Mouse (Mus musculus) E14TG2a.4 (cell line): Measurements from ENCODE around the gene Ehbp1.

Source experiments
- H3K27me3 ChIP-seq: 2 replicates; pipeline ENCODE4 v1.6.1; 2014; ENCODE audit warnings: low read length, control low read depth; ENCODE audit not compliant: insufficient read depth
- H3K36me3 ChIP-seq: 2 replicates; pipeline ENCODE4 v1.6.1; 2014; ENCODE audit warnings: low read length, control low read depth; ENCODE audit not compliant: insufficient read depth
- H3K4me1 ChIP-seq: replicated peaks from 2 replicates; pipeline ENCODE4 v1.6.1; 2014; ENCODE audit warnings: low read depth, low read length, control low read depth
- H3K4me3 ChIP-seq: replicated peaks from 2 replicates; pipeline ENCODE4 v1.5.1; 2014; ENCODE audit warnings: mild to moderate bottlenecking, low read length
- H3K9me3 ChIP-seq: 2 replicates; pipeline ENCODE4 v1.6.1; 2014; ENCODE audit warnings: low read length, control low read depth
- CTCF ChIP-seq: conservative IDR thresholded peaks from 2 replicates; pipeline ENCODE4 v1.5.1; 2014; ENCODE audit warnings: low read length
- NANOG ChIP-seq: IDR thresholded peaks from 2 replicates; pipeline ENCODE4 v1.6.1; 2014; ENCODE audit warnings: borderline replicate concordance, low read length, mixed read lengths
- POU5F1 ChIP-seq: IDR thresholded peaks from 2 replicates; pipeline ENCODE4 v1.6.1; 2014; ENCODE audit warnings: low read length, borderline replicate concordance

Gene Ehbp1

DNA sequence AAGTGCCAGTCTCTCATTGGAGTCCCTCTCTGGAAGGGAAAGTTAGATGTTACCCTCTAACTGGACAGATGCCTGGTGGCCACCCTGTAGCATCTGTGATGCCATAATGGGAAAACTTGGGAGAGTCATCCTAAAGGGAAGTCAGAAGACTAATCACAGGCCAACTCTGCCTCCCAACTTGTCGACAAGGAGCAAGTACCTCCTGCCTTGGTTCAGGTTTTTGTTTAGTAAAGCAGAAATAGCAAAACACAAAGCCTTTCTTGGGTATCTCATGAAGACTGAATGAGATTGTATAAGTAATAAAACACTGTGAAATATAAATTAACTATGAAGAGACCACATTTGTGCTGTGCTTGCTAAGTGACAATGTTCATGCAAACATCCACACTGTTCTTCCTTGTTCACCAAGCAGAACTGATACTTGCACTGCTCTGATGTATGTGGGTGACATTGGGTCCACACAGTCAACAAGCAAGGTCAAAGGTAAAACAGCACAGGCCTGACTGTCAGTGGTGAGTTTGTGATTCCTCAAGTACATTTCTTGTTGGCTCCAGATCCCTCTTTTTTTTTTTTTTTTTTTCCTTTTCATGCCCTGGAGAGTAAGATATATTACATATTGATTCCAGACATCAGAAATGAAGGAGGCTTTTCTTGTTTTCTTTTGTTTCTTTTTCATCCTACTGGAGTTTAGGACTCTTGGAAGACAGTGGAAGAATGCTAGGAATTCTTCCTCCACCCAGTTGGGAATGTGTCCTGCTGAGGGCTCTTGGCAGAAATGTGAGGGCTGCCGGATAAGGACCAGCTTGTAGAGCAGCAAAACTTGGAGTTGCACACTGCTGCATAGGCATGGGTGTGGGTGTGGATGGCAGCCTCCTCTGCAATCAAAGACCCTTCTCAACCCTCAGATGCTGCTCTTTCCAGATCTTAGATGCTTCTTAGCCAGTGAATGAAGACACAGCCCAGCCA lies at the start of gene Ehbp1:
Ehbp1 (minus strand) TSS at position 51 of the 966 bp plus-strand sequence.
- H3K4me1 ChIP-seq, result peaks cover 4% of the 10 kb centered on the region
- peaks cover 24% of the 10 kb centered on the region for H3K9me3 ChIP-seq
- H3K27me3 ChIP-seq, result no peaks in the 10 kb centered on the region
- H3K36me3 ChIP-seq, result no peaks in the 10 kb centered on the region
- TF ChIP-seq NANOG (no peak), CTCF (no peak), POU5F1 (no peak)
- no peak within 1 kb of the TSS for H3K4me3 ChIP-seq

DNA sequence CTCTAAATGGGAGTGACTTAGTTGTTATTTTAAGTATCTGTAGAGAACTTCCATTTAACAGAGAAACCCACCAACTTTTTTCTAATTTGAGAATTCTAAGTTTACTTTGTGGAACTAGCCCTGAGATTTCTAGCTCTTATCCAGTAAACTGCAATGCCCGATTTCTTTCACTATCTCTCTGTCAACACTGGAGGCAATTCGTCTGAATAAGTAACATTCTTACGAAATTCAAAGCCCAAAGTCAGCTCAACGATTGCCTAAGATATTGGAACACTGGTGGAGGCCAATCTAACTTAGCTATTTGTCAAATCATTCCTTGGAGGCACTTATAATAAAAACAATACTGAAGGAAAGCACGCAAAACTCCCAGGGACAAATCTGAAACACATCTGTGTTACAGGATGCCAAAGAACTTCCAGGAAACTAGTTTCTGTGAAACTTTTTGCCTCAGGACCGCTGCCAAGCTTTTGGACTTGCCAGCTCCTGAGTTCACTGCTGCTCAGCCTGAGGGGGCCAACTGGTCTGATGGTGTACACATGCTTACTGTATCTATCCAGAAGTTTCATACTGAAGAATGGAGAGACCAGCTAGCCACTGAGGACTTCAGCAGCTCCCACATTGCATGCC lies 45.5 kb upstream of the Ehbp1 start:
- Histone ChIP-seq H3K4me3 (no peak overlapping the region), H3K4me1 (no peaks in the 10 kb centered on the region), H3K36me3 (no peaks in the 10 kb centered on the region), H3K27me3 (no peaks in the 10 kb centered on the region), H3K9me3 (no peaks in the 10 kb centered on the region)
- TF ChIP-seq NANOG, result no peak
- no peak for TF ChIP-seq POU5F1
- TF ChIP-seq CTCF, result no peak

GRCm38 (mm10) chr11:22383532-22383931 lies 41.4 kb upstream of the Ehbp1 start:
- no peak for TF ChIP-seq CTCF
- no peak for TF ChIP-seq NANOG
- no peak for TF ChIP-seq POU5F1
- no peak overlapping the region for H3K4me3 ChIP-seq
- no peaks in the 10 kb centered on the region for H3K9me3 ChIP-seq
- H3K36me3 ChIP-seq, result no peaks in the 10 kb centered on the region
- no peaks in the 10 kb centered on the region for H3K4me1 ChIP-seq
- no peaks in the 10 kb centered on the region for H3K27me3 ChIP-seq

GRCm38 (mm10) chr11:22374811-22375210 lies 32.7 kb upstream of the Ehbp1 start:
- no peaks in the 10 kb centered on the region for H3K27me3 ChIP-seq
- no peak for TF ChIP-seq POU5F1
- H3K9me3 ChIP-seq, result no peaks in the 10 kb centered on the region
- H3K4me3 ChIP-seq, result no peak overlapping the region
- no peaks in the 10 kb centered on the region for H3K36me3 ChIP-seq
- no peaks in the 10 kb centered on the region for H3K4me1 ChIP-seq

DNA sequence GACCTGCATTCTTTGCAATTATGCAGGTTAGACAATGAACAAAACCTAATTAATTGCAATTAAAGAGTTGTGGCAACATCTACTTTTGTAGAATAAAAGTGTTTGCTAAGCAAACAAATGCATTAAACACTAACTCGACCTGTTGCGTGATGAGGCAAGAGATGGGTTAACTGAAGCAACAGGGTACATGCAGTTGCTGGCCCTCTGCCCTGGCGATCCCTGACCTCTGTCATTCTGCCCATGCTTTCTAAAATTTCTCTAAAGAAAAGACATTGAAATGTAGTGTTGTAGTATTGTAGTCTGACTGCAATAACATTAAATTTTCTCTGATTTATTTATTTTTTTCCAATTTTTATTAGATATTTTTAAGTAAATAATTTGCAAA lies 31.2 kb upstream of the Ehbp1 start:
- H3K4me1 ChIP-seq, result no peaks in the 10 kb centered on the region
- no peak overlapping the region for H3K4me3 ChIP-seq
- H3K36me3 ChIP-seq, result no peaks in the 10 kb centered on the region
- no peaks in the 10 kb centered on the region for H3K27me3 ChIP-seq
- no peaks in the 10 kb centered on the region for H3K9me3 ChIP-seq
- TF ChIP-seq CTCF (no peak), POU5F1 (no peak), NANOG (no peak)

GRCm38 (mm10) chr11:22372609-22373289 lies 30.7 kb upstream of the Ehbp1 start:
- no peaks in the 10 kb centered on the region for H3K27me3 ChIP-seq
- H3K4me3 ChIP-seq, result no peak overlapping the region
- H3K9me3 ChIP-seq, result no peaks in the 10 kb centered on the region
- H3K36me3 ChIP-seq, result no peaks in the 10 kb centered on the region
- H3K4me1 ChIP-seq, result no peaks in the 10 kb centered on the region
- TF ChIP-seq POU5F1, result no peak
- TF ChIP-seq NANOG, result no peak
- TF ChIP-seq CTCF, result no peak

GRCm38 (mm10) chr11:22369841-22370240 lies 27.7 kb upstream of the Ehbp1 start:
- H3K36me3 ChIP-seq, result no peaks in the 10 kb centered on the region
- H3K4me3 ChIP-seq, result no peak overlapping the region
- TF ChIP-seq CTCF (no peak), NANOG (no peak), POU5F1 (no peak)
- no peaks in the 10 kb centered on the region for H3K27me3 ChIP-seq
- no peaks in the 10 kb centered on the region for H3K4me1 ChIP-seq
- H3K9me3 ChIP-seq, result no peaks in the 10 kb centered on the region

DNA sequence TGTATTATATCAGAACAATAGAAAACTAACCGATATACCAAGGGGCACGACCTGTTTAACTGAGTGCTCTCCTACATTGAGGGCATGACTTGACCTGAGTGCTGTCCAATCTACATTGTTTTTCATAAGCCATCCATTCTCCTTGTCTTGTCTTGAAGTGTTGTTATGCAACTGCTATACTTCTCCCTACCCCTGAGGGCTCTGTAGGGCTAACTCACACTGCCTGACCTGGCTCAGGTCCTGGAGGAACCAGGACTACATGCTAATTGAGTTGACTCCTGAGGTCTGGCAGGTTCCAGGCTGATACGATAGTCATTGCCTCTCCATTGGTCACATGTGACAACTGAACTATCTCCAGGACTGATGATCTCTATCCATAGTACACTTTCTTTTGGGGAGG lies 26.5 kb upstream of the Ehbp1 start:
- H3K4me3 ChIP-seq, result no peak overlapping the region
- H3K4me1 ChIP-seq, result no peaks in the 10 kb centered on the region
- H3K27me3 ChIP-seq, result no peaks in the 10 kb centered on the region
- no peak for TF ChIP-seq NANOG
- TF ChIP-seq CTCF, result no peak
- TF ChIP-seq POU5F1, result no peak
- no peaks in the 10 kb centered on the region for H3K9me3 ChIP-seq
- no peaks in the 10 kb centered on the region for H3K36me3 ChIP-seq
